Mouse (Mus musculus): ENCODE data around the gene Nphs1. TPM values are rescaled to one million over a fixed set of nuclear protein-coding genes. Genes with fewer than 3 reads are reported as not detected.

The Nphs1 gene
- polyA plus RNA-seq, 1 experiment = not detected

- Histone ChIP-seq H3K27ac (ENCODE audit: insufficient read depth, low read depth, low read length) (no peak overlapping the region), H3K4me1 (ENCODE audit: control insufficient read depth, insufficient read depth, low read length) (no peaks in the 10 kb centered on the region), H3K4me3 (ENCODE audit: insufficient read depth, low read depth, low read length) (no peak overlapping the region)
- WGBS = 61% methylated on average over 4 of the region's 4 CpGs
- TF ChIP-seq POLR2A (IDR thresholded peaks at IDR 0.05; ENCODE audit: insufficient read depth, low read depth, low read length) = no peak
- TF ChIP-seq CTCF (IDR thresholded peaks at IDR 0.05; ENCODE audit: insufficient read depth, low read depth, low read length) = no peak
Observed at GRCm38 (mm10) chr7:30508061-30508460, 49.9 kb downstream of the Nphs1 start.

DNA sequence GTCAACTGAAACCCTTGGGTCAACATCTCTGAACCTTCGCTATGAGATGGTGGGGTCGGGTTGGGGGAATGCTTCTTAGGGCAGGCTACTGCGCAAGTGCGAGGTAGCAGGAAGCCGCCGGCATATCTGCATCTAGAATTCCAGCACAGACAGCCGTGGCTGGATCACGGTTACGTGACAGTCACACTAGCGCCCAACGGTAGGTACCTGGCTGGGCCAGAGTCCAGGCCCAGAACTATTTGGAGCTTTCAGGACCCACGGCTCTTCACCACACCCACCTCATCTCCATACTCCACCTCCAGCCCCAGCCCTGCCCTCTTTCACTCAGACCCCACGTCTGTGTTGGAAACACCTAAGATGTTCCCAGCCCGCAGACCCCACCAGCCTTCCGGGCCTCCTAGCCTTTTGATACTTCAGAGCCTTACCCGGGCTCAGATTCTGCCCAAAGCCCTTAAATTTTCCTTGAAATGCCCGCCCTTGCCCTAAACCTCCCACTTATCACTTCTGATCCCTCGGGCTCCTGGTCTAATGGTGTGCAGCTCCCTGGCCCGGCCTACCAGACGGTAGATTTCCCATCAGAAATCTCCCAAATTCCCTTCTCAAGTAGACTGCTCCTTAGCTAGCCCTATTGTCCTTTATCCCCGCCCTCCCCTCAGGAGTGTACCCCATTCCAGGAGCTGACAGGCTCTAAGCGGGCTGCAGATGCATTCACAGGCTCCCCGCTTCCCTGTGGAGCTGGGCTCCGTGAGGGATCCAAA lies 57.1 kb downstream of the Nphs1 start:
- H3K4me1 ChIP-seq (ENCODE audit: control insufficient read depth, insufficient read depth, low read length) = no peaks in the 10 kb centered on the region
- H3K27ac ChIP-seq (ENCODE audit: insufficient read depth, low read depth, low read length) = no peak overlapping the region
- no peak for TF ChIP-seq CTCF (IDR thresholded peaks at IDR 0.05; ENCODE audit: insufficient read depth, low read depth, low read length)
- TF ChIP-seq POLR2A (IDR thresholded peaks at IDR 0.05; ENCODE audit: insufficient read depth, low read depth, low read length) = no peak
- no peak overlapping the region for H3K4me3 ChIP-seq (ENCODE audit: insufficient read depth, low read depth, low read length)
- 74% methylated on average over 24 of the region's 24 CpGs for WGBS

DNA sequence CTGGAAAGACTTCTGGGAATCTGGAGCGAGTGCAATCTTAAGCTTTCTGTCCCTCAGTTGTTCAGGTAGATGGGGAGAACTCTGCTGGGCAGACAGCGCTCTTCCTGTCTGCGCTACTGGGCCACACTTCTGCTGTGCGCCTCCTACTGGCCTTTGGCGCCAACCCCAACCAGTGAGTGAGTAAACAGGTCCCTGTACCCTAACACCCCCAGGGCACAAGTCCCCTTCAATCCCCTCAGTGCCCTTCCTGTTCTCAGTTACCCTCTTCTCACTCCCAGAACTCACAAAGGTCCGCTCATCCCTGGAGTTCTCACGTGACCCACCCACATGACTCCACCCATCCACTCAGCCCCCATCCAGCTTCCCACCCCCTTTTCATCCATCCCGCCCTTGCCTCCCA lies 60.2 kb downstream of the Nphs1 start:
- WGBS = 50% methylated on average over 8 of the region's 8 CpGs
- Histone ChIP-seq H3K27ac (ENCODE audit: insufficient read depth, low read depth, low read length) (no peak overlapping the region), H3K4me1 (ENCODE audit: control insufficient read depth, insufficient read depth, low read length) (no peaks in the 10 kb centered on the region), H3K4me3 (ENCODE audit: insufficient read depth, low read depth, low read length) (no peak overlapping the region)
- TF ChIP-seq CTCF (IDR thresholded peaks at IDR 0.05; ENCODE audit: insufficient read depth, low read depth, low read length) = no peak
- no peak for TF ChIP-seq POLR2A (IDR thresholded peaks at IDR 0.05; ENCODE audit: insufficient read depth, low read depth, low read length)

DNA sequence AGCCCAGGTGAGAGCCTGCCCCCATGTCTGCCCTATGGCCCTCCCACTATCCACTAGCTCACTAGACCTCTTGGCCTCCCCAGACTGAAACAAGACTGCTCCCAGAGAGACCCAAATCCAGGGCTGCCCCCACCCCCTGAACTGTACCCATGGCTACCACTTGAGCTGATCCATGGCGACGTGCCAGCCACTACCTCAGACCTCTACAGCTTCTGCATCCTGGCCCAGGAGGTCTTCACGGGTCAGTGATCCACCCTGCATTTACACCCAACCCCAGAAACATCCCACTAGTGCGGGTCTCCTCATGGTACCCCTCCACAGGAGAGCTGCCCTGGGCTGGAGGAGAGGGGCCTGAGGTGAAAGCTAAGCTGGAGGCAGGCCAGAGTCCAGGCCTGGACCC lies 62.3 kb downstream of the Nphs1 start:
- H3K4me1 ChIP-seq (ENCODE audit: control insufficient read depth, insufficient read depth, low read length) = no peaks in the 10 kb centered on the region
- TF ChIP-seq POLR2A (IDR thresholded peaks at IDR 0.05; ENCODE audit: insufficient read depth, low read depth, low read length) = no peak
- no peak for TF ChIP-seq CTCF (IDR thresholded peaks at IDR 0.05; ENCODE audit: insufficient read depth, low read depth, low read length)
- no peak overlapping the region for H3K4me3 ChIP-seq (ENCODE audit: insufficient read depth, low read depth, low read length)
- no peak overlapping the region for H3K27ac ChIP-seq (ENCODE audit: insufficient read depth, low read depth, low read length)
- 47% methylated on average over 4 of the region's 4 CpGs for WGBS

DNA sequence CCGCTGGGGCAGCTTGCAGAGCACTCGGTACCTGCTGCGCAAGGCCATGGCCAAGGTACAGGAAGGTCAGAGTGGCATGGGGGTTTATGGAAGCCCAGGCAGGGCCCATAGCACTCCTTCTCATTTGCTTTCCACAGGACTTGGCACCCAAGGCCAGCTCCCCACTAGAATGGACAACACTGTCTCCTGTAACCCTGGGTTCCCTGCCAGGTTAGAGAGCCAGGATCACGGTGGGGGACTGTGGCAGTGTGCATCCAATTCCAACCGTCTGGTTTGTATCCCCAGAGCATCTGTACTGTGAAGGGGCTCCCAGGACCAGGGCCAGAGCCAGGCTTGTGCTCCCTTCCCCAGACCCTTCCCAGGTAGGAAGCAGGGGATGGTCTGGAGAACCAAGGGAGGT lies 62.7 kb downstream of the Nphs1 start:
- no peak overlapping the region for H3K4me3 ChIP-seq (ENCODE audit: insufficient read depth, low read depth, low read length)
- H3K4me1 ChIP-seq (ENCODE audit: control insufficient read depth, insufficient read depth, low read length) = peaks cover 1% of the 10 kb centered on the region; the same call in 1 of the 2 replicates
- WGBS = 50% methylated on average over 5 of the region's 5 CpGs
- no peak overlapping the region for H3K27ac ChIP-seq (ENCODE audit: insufficient read depth, low read depth, low read length)
- TF ChIP-seq CTCF (IDR thresholded peaks at IDR 0.05; ENCODE audit: insufficient read depth, low read depth, low read length) (no peak), POLR2A (IDR thresholded peaks at IDR 0.05; ENCODE audit: insufficient read depth, low read depth, low read length) (no peak)

- no peak overlapping the region for H3K4me3 ChIP-seq (ENCODE audit: insufficient read depth, low read depth, low read length)
- TF ChIP-seq CTCF (IDR thresholded peaks at IDR 0.05; ENCODE audit: insufficient read depth, low read depth, low read length) (no peak), POLR2A (IDR thresholded peaks at IDR 0.05; ENCODE audit: insufficient read depth, low read depth, low read length) (no peak)
- no peak overlapping the region for H3K27ac ChIP-seq (ENCODE audit: insufficient read depth, low read depth, low read length)
- 89% methylated on average over 10 of the region's 10 CpGs for WGBS
- H3K4me1 ChIP-seq (ENCODE audit: control insufficient read depth, insufficient read depth, low read length) = peaks cover 15% of the 10 kb centered on the region
Observed at GRCm38 (mm10) chr7:30522871-30523270, 64.8 kb downstream of the Nphs1 start.

- Histone ChIP-seq H3K4me3 (ENCODE audit: insufficient read depth, low read depth, low read length) (no peak overlapping the region), H3K4me1 (ENCODE audit: control insufficient read depth, insufficient read depth, low read length) (peaks cover 26% of the 10 kb centered on the region), H3K27ac (ENCODE audit: insufficient read depth, low read depth, low read length) (no peak overlapping the region)
- TF ChIP-seq POLR2A (IDR thresholded peaks at IDR 0.05; ENCODE audit: insufficient read depth, low read depth, low read length) (no peak), CTCF (IDR thresholded peaks at IDR 0.05; ENCODE audit: insufficient read depth, low read depth, low read length) (no peak)
- WGBS = 81% methylated on average over 6 of the region's 6 CpGs
Observed at GRCm38 (mm10) chr7:30524487-30524886, 66.4 kb downstream of the Nphs1 start.

GRCm38 (mm10) chr7:30525954-30526353 lies 67.8 kb downstream of the Nphs1 start:
- Histone ChIP-seq H3K4me1 (ENCODE audit: control insufficient read depth, insufficient read depth, low read length) (peaks cover 40% of the 10 kb centered on the region), H3K27ac (ENCODE audit: insufficient read depth, low read depth, low read length) (no peak overlapping the region), H3K4me3 (ENCODE audit: insufficient read depth, low read depth, low read length) (no peak overlapping the region)
- WGBS = 54% methylated on average over 10 of the region's 10 CpGs
- TF ChIP-seq POLR2A (IDR thresholded peaks at IDR 0.05; ENCODE audit: insufficient read depth, low read depth, low read length) = no peak
- no peak for TF ChIP-seq CTCF (IDR thresholded peaks at IDR 0.05; ENCODE audit: insufficient read depth, low read depth, low read length)

GRCm38 (mm10) chr7:30526399-30526798 lies 68.3 kb downstream of the Nphs1 start:
- no peak for TF ChIP-seq POLR2A (IDR thresholded peaks at IDR 0.05; ENCODE audit: insufficient read depth, low read depth, low read length)
- TF ChIP-seq CTCF (IDR thresholded peaks at IDR 0.05; ENCODE audit: insufficient read depth, low read depth, low read length) = no peak
- 43% methylated on average over 17 of the region's 17 CpGs for WGBS
- Histone ChIP-seq H3K4me3 (ENCODE audit: insufficient read depth, low read depth, low read length) (no peak overlapping the region), H3K27ac (ENCODE audit: insufficient read depth, low read depth, low read length) (no peak overlapping the region), H3K4me1 (ENCODE audit: control insufficient read depth, insufficient read depth, low read length) (peaks cover 41% of the 10 kb centered on the region)

Measured in olfactory bulb, adult 2 months (tissue).